8 mouse cellular contexts compared by ENCODE assay signal in genomic region chr17:94834446-94835117, GRCm38 (mm10).
DNase-seq lines count a peak whose midpoint lies in the region; ATAC-seq lines count a peak whose summit lies in the region.

No protein-coding gene starts in this region.

- H3K4me1 ChIP-seq in heart, embryonic 14.5 days (ENCODE audit: control insufficient read depth in 2 of 2, insufficient read depth in 2 of 2, low read length in 2 of 2), result peaks cover 0 to 3% of the 10 kb centered on the region in 2 experiments; a peak in 1 of 4 replicates
- peaks cover 17% of the 10 kb centered on the region for H3K4me1 ChIP-seq in liver, embryonic 13.5 days (replicated peaks)
- 0 out of 2 replicates have a peak, but pooled peaks cover 3% of the 10 kb centered on the region for H3K4me1 ChIP-seq in stomach, embryonic 16.5 days (ENCODE audit: control insufficient read depth, insufficient read depth, low read length)

- H3K36me3 ChIP-seq in heart, embryonic 14.5 days (ENCODE audit: control insufficient read depth, insufficient read depth, low read length), result no peaks in the 10 kb centered on the region
- H3K36me3 ChIP-seq in liver, embryonic 13.5 days, result no peaks in the 10 kb centered on the region
- no peaks in the 10 kb centered on the region; the same call in 1 of the 2 replicates for H3K36me3 ChIP-seq in stomach, embryonic 16.5 days (ENCODE audit: control insufficient read depth, insufficient read depth, low read length)

- ATAC-seq in CD4-positive, CD25-positive, alpha-beta regulatory T cell, adult 4 months, result peak; percentile 89
- ATAC-seq in heart, embryonic 14.5 days (ENCODE audit: insufficient number of reproducible peaks, insufficient read depth, low FRiP score, low read depth), result peak; percentile 95
- peak; percentile 97 for ATAC-seq in liver, embryonic 13.5 days (ENCODE audit: low read depth)
- peak; percentile 97 for ATAC-seq in stomach, embryonic 16.5 days (ENCODE audit: insufficient read depth, low FRiP score)

- peak overlapping the region; percentile 84 to 87 for H3K27ac ChIP-seq in heart, embryonic 14.5 days (replicated peaks in 1 of 2; ENCODE audit: control insufficient read depth in 1 of 2, insufficient read depth in 1 of 2, low read depth in 2 of 2, low read length in 2 of 2)
- H3K27ac ChIP-seq in liver, embryonic 13.5 days, result peak overlapping the region; percentile 77
- peak overlapping the region; percentile 91 for H3K27ac ChIP-seq in stomach, embryonic 16.5 days (ENCODE audit: low read length)

- H3K4me3 ChIP-seq in heart, embryonic 14.5 days (ENCODE audit: control insufficient read depth in 1 of 2, insufficient read depth in 1 of 2, low read depth in 1 of 2, low read length in 2 of 2), result peak overlapping the region; percentile 72 to 76
- H3K4me3 ChIP-seq in liver, embryonic 13.5 days (replicated peaks), result peak overlapping the region; percentile 76
- peak overlapping the region; percentile 77 for H3K4me3 ChIP-seq in stomach, embryonic 16.5 days (replicated peaks; ENCODE audit: low read length)

- H3K4me2 ChIP-seq in heart, embryonic 14.5 days (ENCODE audit: low read length), result peak overlapping the region; percentile 83
- H3K4me2 ChIP-seq in liver, embryonic 13.5 days, result peak overlapping the region; percentile 75
- H3K4me2 ChIP-seq in stomach, embryonic 16.5 days (ENCODE audit: low read depth, low read length), result peak overlapping the region; percentile 62

- H3K9ac ChIP-seq in heart, embryonic 14.5 days (ENCODE audit: low read length), result peak overlapping the region; percentile 80
- peak overlapping the region; percentile 71 for H3K9ac ChIP-seq in liver, embryonic 13.5 days
- H3K9ac ChIP-seq in stomach, embryonic 16.5 days (ENCODE audit: low read length), result peak overlapping the region; percentile 84

- H3K27me3 ChIP-seq in heart, embryonic 14.5 days (ENCODE audit: control insufficient read depth, insufficient read depth, low read length), result no peaks in the 10 kb centered on the region
- no peaks in the 10 kb centered on the region for H3K27me3 ChIP-seq in liver, embryonic 13.5 days
- H3K27me3 ChIP-seq in stomach, embryonic 16.5 days (ENCODE audit: control insufficient read depth, insufficient read depth, low read length), result no peaks in the 10 kb centered on the region

- WGBS in heart, embryonic 14.5 days, result 1% methylated on average over 20 of the region's 20 CpGs
- under 1% methylated on average over 20 of the region's 20 CpGs for WGBS in liver, embryonic 13.5 days (ENCODE audit: insufficient replicate concordance)
- WGBS in stomach, embryonic 16.5 days, result 1% methylated on average over 20 of the region's 20 CpGs

- peak; percentile 27 for DNase-seq in c-Kit-negative CD71-positive TER-119-positive erythroid progenitor cells, embryonic 14.5 days (ENCODE audit: low read depth, low spot score)
- peak; percentile 65 for DNase-seq in fibroblast of lung, adult 2 months (ENCODE audit: low read depth)
- peak; percentile 88 for DNase-seq in kidney, postnatal 14 days
- DNase-seq in liver, embryonic 13.5 days, result peak; percentile 72
- peak; percentile 79 for DNase-seq in neural tube, embryonic 10.5 days (ENCODE audit: extremely low spot score, low spot score)

- H3K9me3 ChIP-seq in heart, embryonic 14.5 days (ENCODE audit: control insufficient read depth, low read length), result 0 out of 2 replicates have a peak, but pooled peaks cover 2% of the 10 kb centered on the region
- no peaks in the 10 kb centered on the region for H3K9me3 ChIP-seq in liver, embryonic 13.5 days (replicated peaks)
- H3K9me3 ChIP-seq in stomach, embryonic 16.5 days (replicated peaks; ENCODE audit: control insufficient read depth, low read length), result no peaks in the 10 kb centered on the region

Comparison
In these comparisons a context has a peak if more than half of its experiments do, and no peak if none do; other contexts are left out.
1. Peak in every context shown above with its lines: DNase-seq, ATAC-seq, H3K4me3 ChIP-seq and H3K27ac ChIP-seq.
2. DNase-seq: peak in every context shown above with its lines; median percentile 88 in kidney, postnatal 14 days; 79 in neural tube, embryonic 10.5 days; 72 in liver, embryonic 13.5 days; 65 in fibroblast of lung, adult 2 months; 27 in c-Kit-negative CD71-positive TER-119-positive erythroid progenitor cells, embryonic 14.5 days.